Mouse (Mus musculus) liver, postnatal 0 days (tissue): ENCODE data around the gene Arhgef33. TPM values are rescaled to one million over a fixed set of nuclear protein-coding genes. Genes with fewer than 3 reads are reported as not detected.
A peak's percentile ranks its signal among the peaks of the same experiment; 100 is the strongest.

Source experiments
- ATAC-seq: fragments of 200-750 bp; cut with Nextera tagmentation; 2 replicates; pipeline ENCODE4 v1.8.0; 2017; ENCODE audit warnings: mild to moderate bottlenecking, moderate library complexity
- DNase-seq: peaks from one replicate; pipeline ENCODE4 v3.0.0-alpha.2; 2016
- H3K27ac ChIP-seq: fragments of 300-500 bp; sonication (generic); 2 replicates; pipeline ENCODE4 v1.5.1; 2014; ENCODE audit warnings: antibody characterized with exemption, moderate library complexity, mild to moderate bottlenecking, low read depth
- H3K27me3 ChIP-seq: fragments of 300-500 bp; sonication (generic); 2 replicates; pipeline ENCODE4 v1.6.1; 2014; ENCODE audit warnings: low read length, control low read depth, mixed read lengths; ENCODE audit not compliant: insufficient read depth
- H3K36me3 ChIP-seq: fragments of 300-500 bp; sonication (generic); replicated peaks from 2 replicates; pipeline ENCODE4 v1.6.1; 2014; ENCODE audit warnings: mild to moderate bottlenecking, control low read depth, low read length, moderate library complexity, mixed read lengths; ENCODE audit not compliant: insufficient read depth
- H3K4me1 ChIP-seq: fragments of 300-500 bp; sonication (generic); 2 replicates; pipeline ENCODE4 v1.6.1; 2014; ENCODE audit warnings: antibody characterized with exemption, mild to moderate bottlenecking, control low read depth; ENCODE audit not compliant: insufficient read depth
- H3K4me2 ChIP-seq: fragments of 300-500 bp; sonication (generic); 2 replicates; pipeline ENCODE4 v1.6.1; 2014; ENCODE audit warnings: low read depth, mild to moderate bottlenecking, low read length, moderate library complexity, mixed read lengths
- H3K4me3 ChIP-seq: fragments of 300-500 bp; sonication (generic); 2 replicates; pipeline ENCODE4 v1.5.1; 2014; ENCODE audit warnings: low read depth, low read length
- H3K9ac ChIP-seq: fragments of 300-500 bp; sonication (generic); replicated peaks from 2 replicates; pipeline ENCODE4 v1.6.1; 2014; ENCODE audit warnings: mild to moderate bottlenecking, moderate library complexity
- H3K9me3 ChIP-seq: fragments of 300-500 bp; sonication (generic); 2 replicates; pipeline ENCODE4 v1.6.1; 2016; ENCODE audit warnings: mild to moderate bottlenecking, control low read depth, low read length, mixed read lengths
- CTCF ChIP-seq: sonication (generic); IDR thresholded peaks from 2 replicates; pipeline ENCODE4 v1.5.1; 2016; ENCODE audit warnings: antibody characterized with exemption, low read depth
- EP300 ChIP-seq: IDR thresholded peaks from 2 replicates; pipeline ENCODE4 v1.6.1; 2016; ENCODE audit warnings: antibody characterized with exemption, low read depth, mild to moderate bottlenecking
- WGBS: fragments of 180-500 bp; shearing (Covaris S2); extraction: QIAGEN DNeasy Blood & Tissue Kit; methylation state at CpG from one replicate; pipeline ENCODE4 v1.1.7; 2014; ENCODE audit not compliant: insufficient replicate concordance; 5-methylcytosine and 5-hydroxymethylcytosine counted together
- polyA plus RNA-seq: library from polyadenylated mRNA; unstranded; fragments of >200 nt; fragmentation: Nextera tagmentation; extraction: Ambion mirVana; gene quantifications from 2 replicates; pipeline ENCODE4 v1.2.1, GENCODE M21; 2015

Arhgef33 gene
- polyA plus RNA-seq, 1 experiment from 2014 or later, result 1.2 TPM

DNA sequence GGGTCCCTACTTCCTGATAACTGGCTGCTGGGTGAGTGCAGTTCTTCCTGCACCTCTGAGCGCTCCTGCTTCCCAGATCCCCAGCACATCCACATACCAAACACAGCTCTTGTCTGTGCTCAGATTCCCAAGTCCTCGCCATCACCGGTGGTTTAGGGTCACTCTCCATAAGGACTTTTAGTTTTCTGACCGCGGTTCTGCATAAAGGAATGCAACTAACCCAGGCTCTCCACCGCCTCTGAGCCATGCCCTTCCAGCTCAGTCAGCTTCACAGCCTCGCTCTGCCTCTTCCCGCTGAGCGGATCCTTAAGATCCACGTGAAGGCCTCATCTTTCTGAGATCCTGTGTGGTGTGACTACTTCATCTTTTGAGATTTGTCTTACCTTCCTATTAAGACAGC, 82.8 kb downstream of the Arhgef33 start:
- H3K27me3 ChIP-seq, result no peaks in the 10 kb centered on the region
- no peak for ATAC-seq
- H3K4me1 ChIP-seq, result no peaks in the 10 kb centered on the region
- no peaks in the 10 kb centered on the region for H3K9me3 ChIP-seq
- H3K4me2 ChIP-seq, result no peak overlapping the region
- 66% methylated on average over 10 of the region's 10 CpGs for WGBS
- no peaks in the 10 kb centered on the region for H3K36me3 ChIP-seq
- H3K4me3 ChIP-seq, result no peak overlapping the region
- TF ChIP-seq EP300, result no peak
- no peak for TF ChIP-seq CTCF
- H3K9ac ChIP-seq, result no peak overlapping the region
- DNase-seq, result no peak
- H3K27ac ChIP-seq, result no peak overlapping the region

DNA sequence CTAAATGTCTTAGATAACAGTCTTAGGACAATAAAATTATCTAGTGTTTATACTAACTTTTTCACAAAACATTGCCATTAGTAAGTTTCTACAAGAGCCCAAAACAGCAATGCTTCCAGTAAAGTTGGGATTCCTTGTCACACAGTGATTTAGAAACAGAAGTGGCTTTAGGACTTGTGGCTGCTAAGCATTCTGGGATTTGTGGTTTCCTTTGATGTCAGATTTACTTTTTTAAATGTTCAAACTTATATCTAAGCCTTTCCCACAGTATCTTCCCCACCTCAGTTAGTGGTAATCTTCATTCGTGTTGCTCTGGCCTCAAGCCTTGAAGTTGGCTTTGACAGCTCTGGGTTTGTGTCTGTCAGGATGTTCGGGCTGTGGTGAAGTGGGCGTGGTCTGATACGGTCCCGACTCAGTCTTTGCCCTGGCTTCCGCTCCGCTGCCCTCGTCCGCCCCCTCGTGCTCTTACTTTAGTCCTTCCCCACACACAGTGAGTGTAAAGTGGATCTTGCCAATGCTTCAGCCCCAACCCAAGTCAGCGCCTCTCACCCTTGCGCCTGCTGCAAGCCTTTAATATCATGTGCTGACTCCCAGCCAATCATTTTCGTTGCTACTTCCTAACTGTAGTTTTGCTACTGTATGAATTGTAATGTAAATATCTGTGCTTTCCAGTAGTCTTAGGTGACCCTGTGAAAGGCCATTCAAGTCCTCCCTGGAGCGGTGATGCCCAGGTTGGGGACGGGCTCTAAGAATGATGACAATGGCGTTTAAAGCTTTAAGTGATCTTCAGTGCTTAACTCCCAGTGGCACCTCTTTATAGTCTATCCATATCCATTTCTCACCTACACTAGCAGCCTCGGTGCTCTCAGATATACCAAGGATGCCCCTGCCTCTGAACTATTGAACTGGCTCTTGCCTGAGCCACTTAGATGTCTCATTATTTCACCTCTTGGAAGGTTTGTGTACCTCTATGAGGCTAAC, 84.5 kb downstream of the Arhgef33 start:
- TF ChIP-seq EP300, result no peak
- TF ChIP-seq CTCF, result peak; percentile 69
- H3K27ac ChIP-seq, result no peak overlapping the region
- WGBS, result 15% methylated on average over 17 of the region's 17 CpGs
- ATAC-seq, result peak; percentile 84
- peak overlapping the region; percentile 67 for H3K4me2 ChIP-seq
- peak; percentile 76 for DNase-seq
- no peaks in the 10 kb centered on the region for H3K4me1 ChIP-seq
- no peaks in the 10 kb centered on the region for H3K9me3 ChIP-seq
- no peaks in the 10 kb centered on the region for H3K27me3 ChIP-seq
- peak overlapping the region; percentile 41 for H3K4me3 ChIP-seq
- peaks cover 4% of the 10 kb centered on the region; the same call in 1 of the 2 replicates for H3K36me3 ChIP-seq
- H3K9ac ChIP-seq, result 0 out of 2 replicates have a peak overlapping the region, but pooled peaks have one; percentile 30

DNA sequence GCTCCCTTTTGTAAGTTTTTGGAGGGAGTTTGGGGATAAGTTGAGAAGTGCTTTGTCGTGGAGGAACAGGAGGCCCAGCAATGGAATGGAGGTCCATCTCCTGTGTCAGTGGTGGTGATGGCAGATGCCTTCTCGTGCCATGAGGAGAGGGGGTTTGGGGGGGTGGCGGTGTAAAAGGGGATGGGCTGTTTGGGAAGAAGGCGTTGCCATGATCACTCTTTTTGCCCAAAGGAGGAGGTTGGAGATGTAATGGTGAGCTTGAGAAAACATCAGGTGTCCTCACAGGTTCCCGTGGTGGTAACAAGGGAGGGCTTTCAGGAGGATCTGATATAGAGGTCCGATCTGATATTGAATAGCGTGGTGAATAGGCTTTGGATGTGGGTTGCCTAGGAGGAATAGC, 91.0 kb downstream of the Arhgef33 start:
- H3K27me3 ChIP-seq, result no peaks in the 10 kb centered on the region
- no peak overlapping the region for H3K4me2 ChIP-seq
- 86% methylated on average over 7 of the region's 7 CpGs for WGBS
- no peak overlapping the region for H3K27ac ChIP-seq
- peaks cover 18% of the 10 kb centered on the region for H3K36me3 ChIP-seq
- H3K4me1 ChIP-seq, result no peaks in the 10 kb centered on the region
- ATAC-seq (no peak), DNase-seq (no peak)
- H3K4me3 ChIP-seq, result no peak overlapping the region
- no peak for TF ChIP-seq CTCF
- TF ChIP-seq EP300, result no peak
- no peak overlapping the region for H3K9ac ChIP-seq
- no peaks in the 10 kb centered on the region for H3K9me3 ChIP-seq

DNA sequence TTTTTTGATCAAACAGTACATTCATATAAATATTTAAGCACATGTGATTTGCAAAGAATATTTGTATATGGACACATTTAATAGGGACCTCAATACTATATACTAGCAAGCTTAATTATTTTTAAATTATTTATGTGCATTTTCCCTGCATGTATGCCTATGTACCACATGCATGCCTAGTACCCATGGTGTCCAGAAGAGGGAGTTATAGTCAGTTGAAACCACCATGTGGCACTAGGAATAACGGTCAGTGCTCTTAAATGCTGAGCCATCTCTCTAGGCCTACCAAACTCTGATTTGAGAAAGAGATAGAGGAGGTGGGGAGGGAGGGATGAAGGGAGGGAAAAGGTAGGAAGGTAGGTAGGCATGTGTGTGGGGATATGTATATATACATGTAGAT, 104.0 kb downstream of the Arhgef33 start:
- no peaks in the 10 kb centered on the region for H3K27me3 ChIP-seq
- H3K36me3 ChIP-seq, result peaks cover 57% of the 10 kb centered on the region
- TF ChIP-seq EP300 (no peak), CTCF (peak; percentile 57)
- no peak overlapping the region for H3K27ac ChIP-seq
- no peak overlapping the region for H3K4me3 ChIP-seq
- no peak overlapping the region for H3K9ac ChIP-seq
- no peak for DNase-seq
- no peak for ATAC-seq
- no peak overlapping the region for H3K4me2 ChIP-seq
- H3K9me3 ChIP-seq, result no peaks in the 10 kb centered on the region
- no peaks in the 10 kb centered on the region for H3K4me1 ChIP-seq
- WGBS, result 66% methylated on average over 1 of the region's 1 CpGs

DNA sequence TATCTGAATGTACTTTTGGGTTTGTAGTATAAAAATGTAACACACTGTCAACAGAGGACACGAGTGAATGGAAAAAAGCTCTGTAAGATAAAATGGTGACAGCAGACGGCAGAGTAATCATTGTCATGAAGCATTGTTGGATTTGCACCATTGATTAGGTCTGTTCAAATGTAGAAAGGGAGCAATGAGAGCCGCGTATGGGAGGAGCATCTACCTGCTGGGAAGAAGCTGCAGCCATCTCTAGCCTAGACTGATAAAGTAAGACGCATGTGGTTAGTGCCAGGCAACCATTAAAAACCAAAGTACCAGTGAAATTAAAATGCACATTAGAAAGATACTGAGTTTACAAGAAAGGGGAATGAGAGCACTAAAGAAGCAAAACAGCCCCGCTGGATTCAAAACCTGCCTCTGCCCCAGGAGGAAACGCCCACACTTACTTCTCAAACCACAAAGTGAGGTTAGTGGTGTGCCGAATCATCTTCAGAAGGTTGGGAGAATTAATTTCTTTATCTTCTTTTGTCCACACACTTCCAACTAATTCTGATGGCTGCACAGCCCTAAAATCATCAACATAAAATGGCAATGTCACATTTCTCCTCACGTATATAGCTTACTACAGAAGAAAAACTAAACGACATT, 111.5 kb downstream of the Arhgef33 start:
- TF ChIP-seq CTCF, result no peak
- TF ChIP-seq EP300, result no peak
- Histone ChIP-seq H3K9ac (no peak overlapping the region), H3K27ac (no peak overlapping the region), H3K4me3 (no peak overlapping the region), H3K4me1 (no peaks in the 10 kb centered on the region), H3K27me3 (no peaks in the 10 kb centered on the region), H3K4me2 (no peak overlapping the region), H3K36me3 (peaks cover 41% of the 10 kb centered on the region), H3K9me3 (no peaks in the 10 kb centered on the region)
- DNase-seq, result no peak
- 68% methylated on average over 10 of the region's 10 CpGs for WGBS
- ATAC-seq, result no peak

DNA sequence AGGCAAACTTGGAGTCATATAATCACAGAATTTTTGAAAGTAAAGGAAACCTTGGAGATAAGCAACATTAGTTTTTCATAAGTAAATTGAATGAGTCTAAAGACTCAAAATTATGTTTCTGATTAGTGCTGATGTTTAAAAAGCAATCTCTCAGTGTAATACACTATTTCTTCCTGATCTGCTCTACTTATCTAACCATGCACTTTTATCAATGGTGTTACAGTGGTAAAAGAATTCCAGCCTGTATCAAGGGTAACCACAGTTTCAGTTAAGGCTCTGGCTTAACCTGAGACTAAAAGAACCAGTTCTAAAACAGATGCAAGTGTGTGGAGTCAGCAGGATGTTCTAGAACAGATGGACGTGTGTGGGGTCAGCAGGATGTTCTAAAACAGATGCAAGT, 113.8 kb downstream of the Arhgef33 start:
- peaks cover 35% of the 10 kb centered on the region for H3K36me3 ChIP-seq
- no peak overlapping the region for H3K9ac ChIP-seq
- no peak for ATAC-seq
- no peak overlapping the region for H3K4me2 ChIP-seq
- 83% methylated on average over 1 of the region's 1 CpGs for WGBS
- DNase-seq, result no peak
- no peak overlapping the region for H3K27ac ChIP-seq
- TF ChIP-seq CTCF (no peak), EP300 (no peak)
- no peaks in the 10 kb centered on the region for H3K27me3 ChIP-seq
- no peaks in the 10 kb centered on the region for H3K4me1 ChIP-seq
- no peak overlapping the region for H3K4me3 ChIP-seq
- no peaks in the 10 kb centered on the region for H3K9me3 ChIP-seq
